Comparison of ENCODE assay signal across 10 mouse cellular contexts in genomic region chrX:61653077-61653476, GRCm38 (mm10). TPM values are rescaled to one million over a fixed set of nuclear protein-coding genes. Genes with fewer than 3 reads are reported as not detected.
DNase-seq lines count a peak whose midpoint lies in the region; ATAC-seq and TF ChIP-seq lines count a peak whose summit lies in the region.
"Had no signal": no experiment of that assay in that cellular context is flagged by ENCODE, and none has a peak within 500 bp of the region (broad histone marks: within the 10 kb centered on the region; RNA-seq: fewer than 3 reads in every experiment).

No protein-coding gene starts in this region.

- H3K27ac ChIP-seq in forebrain, embryonic 14.5 days (ENCODE audit: low read depth, low read length) = no peak overlapping the region
- H3K27ac ChIP-seq in forebrain, embryonic 15.5 days (replicated peaks) = no peak overlapping the region
- no peak overlapping the region for H3K27ac ChIP-seq in lung, embryonic 14.5 days (ENCODE audit: low read depth)

- WGBS in forebrain, embryonic 14.5 days = 55% methylated on average over 3 of the region's 3 CpGs
- WGBS in forebrain, embryonic 15.5 days = 47% methylated on average over 3 of the region's 3 CpGs
- 31% methylated on average over 3 of the region's 3 CpGs for WGBS in lung, embryonic 14.5 days

- no peaks in the 10 kb centered on the region for H3K36me3 ChIP-seq in forebrain, embryonic 14.5 days (ENCODE audit: control insufficient read depth, insufficient read depth, low read length)
- H3K36me3 ChIP-seq in forebrain, embryonic 15.5 days = no peaks in the 10 kb centered on the region
- H3K36me3 ChIP-seq in lung, embryonic 14.5 days (ENCODE audit: insufficient read depth) = no peaks in the 10 kb centered on the region

- no peak overlapping the region for H3K4me3 ChIP-seq in forebrain, embryonic 14.5 days (ENCODE audit: low read depth, low read length)
- no peak overlapping the region for H3K4me3 ChIP-seq in forebrain, embryonic 15.5 days
- H3K4me3 ChIP-seq in lung, embryonic 14.5 days (ENCODE audit: low read depth, low read length) = no peak overlapping the region

- H3K4me2 ChIP-seq in forebrain, embryonic 14.5 days (ENCODE audit: low read length) = no peak overlapping the region
- H3K4me2 ChIP-seq in forebrain, embryonic 15.5 days (replicated peaks) = no peak overlapping the region
- no peak overlapping the region for H3K4me2 ChIP-seq in lung, embryonic 14.5 days

- H3K9me3 ChIP-seq in forebrain, embryonic 14.5 days (replicated peaks; ENCODE audit: control insufficient read depth, low read length) = no peaks in the 10 kb centered on the region
- no peaks in the 10 kb centered on the region for H3K9me3 ChIP-seq in forebrain, embryonic 15.5 days
- H3K9me3 ChIP-seq in lung, embryonic 14.5 days (ENCODE audit: low read depth, low read length) = no peaks in the 10 kb centered on the region

- DNase-seq in forebrain, embryonic 14.5 days (ENCODE audit: low spot score) = peak; percentile 62
- DNase-seq in lung, embryonic 14.5 days = peak; percentile 55
- DNase-seq in lung, postnatal 4 days = no peak
- peak; percentile 28 for DNase-seq in cerebellum, adult 8-10 months
- DNase-seq in layer of hippocampus, postnatal 14 days (ENCODE audit: low spot score in 2 of 2) = peak; percentile 7 to 37
- DNase-seq in yolk sac, embryonic 10.5 days (ENCODE audit: low spot score) = no peak

- ATAC-seq in forebrain, embryonic 14.5 days = no peak
- ATAC-seq in forebrain, embryonic 15.5 days (replicated peaks) = no peak; the same call in 1 of the 2 replicates
- no peak for ATAC-seq in lung, embryonic 14.5 days (ENCODE audit: insufficient read depth)
- no peak for ATAC-seq in megakaryocyte-erythroid progenitor cell, adult 5-6 weeks (replicated peaks; ENCODE audit: low FRiP score, low TSS enrichment, poor library complexity, severe bottlenecking)

- H3K27me3 ChIP-seq in forebrain, embryonic 14.5 days (replicated peaks; ENCODE audit: control insufficient read depth, insufficient read depth, low read length) = no peaks in the 10 kb centered on the region
- no peaks in the 10 kb centered on the region for H3K27me3 ChIP-seq in forebrain, embryonic 15.5 days
- H3K27me3 ChIP-seq in lung, embryonic 14.5 days (ENCODE audit: insufficient read depth, low read length) = no peaks in the 10 kb centered on the region

- no peak overlapping the region for H3K9ac ChIP-seq in forebrain, embryonic 14.5 days (ENCODE audit: low read length)
- H3K9ac ChIP-seq in forebrain, embryonic 15.5 days (replicated peaks) = no peak overlapping the region
- H3K9ac ChIP-seq in lung, embryonic 14.5 days = no peak overlapping the region

- no peaks in the 10 kb centered on the region for H3K4me1 ChIP-seq in forebrain, embryonic 14.5 days (ENCODE audit: control insufficient read depth, insufficient read depth, low read length)
- H3K4me1 ChIP-seq in forebrain, embryonic 15.5 days = no peaks in the 10 kb centered on the region
- no peaks in the 10 kb centered on the region for H3K4me1 ChIP-seq in lung, embryonic 14.5 days (ENCODE audit: insufficient read depth)

- TF ChIP-seq CTCF in lung, embryonic 14.5 days (IDR thresholded peaks at IDR 0.05; ENCODE audit: low read depth) = peak; percentile 52

RNA-seq across cellular contexts. Expression of gene Ldoc1, which starts 56.2 kb away (rescaled TPM):
- polyA plus RNA-seq in forebrain, embryonic 14.5 days (2014; fragmentation: Nextera tagmentation; extraction: Ambion mirVana) = 2.7 TPM in 2 replicates
- polyA plus RNA-seq in forebrain, embryonic 15.5 days (2015; fragmentation: Nextera tagmentation; extraction: Ambion mirVana) = 1.9 and 2.3 TPM in 2 replicates
- 0.16 and 0.20 TPM in 2 replicates for polyA plus RNA-seq in lung, embryonic 14.5 days (2014; fragmentation: Nextera tagmentation; extraction: Ambion mirVana)
- 1 to 10 TPM; 2.9 TPM for total RNA-seq in layer of hippocampus, postnatal 14 days (2021)
- not detected in 2 replicates for total RNA-seq in megakaryocyte-erythroid progenitor cell, adult 5-6 weeks (2014; fragmentation: Nextera tagmentation)
- total RNA-seq in megakaryocyte-erythroid progenitor cell, adult 5-6 weeks (2017) = not detected in 2 replicates
- polyA plus RNA-seq: liver, embryonic 16.5 days; spleen, adult 2 months had no signal

Comparison
In these comparisons a context has a peak if more than half of its experiments do, and no peak if none do; other contexts are left out.
1. DNase-seq: peak in forebrain, embryonic 14.5 days (single experiment), lung, embryonic 14.5 days (single experiment), cerebellum, adult 8-10 months (single experiment) and layer of hippocampus, postnatal 14 days (2 of 2); none in lung, postnatal 4 days (0 of 2) and yolk sac, embryonic 10.5 days (single experiment).